Mouse (Mus musculus) embryonic facial prominence, embryonic 13.5 days (tissue): ENCODE data around the gene Olfr76. TPM values are rescaled to one million over a fixed set of nuclear protein-coding genes. Genes with fewer than 3 reads are reported as not detected.
A peak's percentile ranks its signal among the peaks of the same experiment; 100 is the strongest.
"Not testable (repeated sequence)": the region's sequence is repeated elsewhere in the genome, so short reads cannot be mapped to it uniquely, and the experiment has no call there.

Experiments used
- ATAC-seq: fragments of 200-750 bp; cut with Nextera tagmentation; 2 replicates; pipeline ENCODE4 v1.8.0; 2017; ENCODE audit warnings: low read depth; ENCODE audit not compliant: insufficient number of reproducible peaks, insufficient read depth, low FRiP score, low TSS enrichment
- H3K27ac ChIP-seq: fragments of 300-500 bp; sonication (generic); 2 replicates; pipeline ENCODE4 v1.5.1; 2015; ENCODE audit warnings: moderate library complexity, mild to moderate bottlenecking, inconsistent platforms
- H3K27me3 ChIP-seq: fragments of 300-500 bp; sonication (generic); 2 replicates; pipeline ENCODE4 v1.6.1; 2015; ENCODE audit warnings: mild to moderate bottlenecking, inconsistent platforms
- H3K36me3 ChIP-seq: fragments of 300-500 bp; sonication (generic); 2 replicates; pipeline ENCODE4 v1.6.1; 2015; ENCODE audit warnings: mild to moderate bottlenecking, inconsistent platforms
- H3K4me1 ChIP-seq: fragments of 300-500 bp; sonication (generic); 2 replicates; pipeline ENCODE4 v1.6.1; 2015; ENCODE audit warnings: inconsistent platforms
- H3K4me2 ChIP-seq: fragments of 300-500 bp; sonication (generic); 2 replicates; pipeline ENCODE4 v1.6.1; 2015; ENCODE audit warnings: moderate library complexity, mild to moderate bottlenecking, inconsistent platforms
- H3K4me3 ChIP-seq: fragments of 300-500 bp; sonication (generic); 2 replicates; pipeline ENCODE4 v1.5.1; 2015; ENCODE audit warnings: mild to moderate bottlenecking, inconsistent platforms
- H3K9ac ChIP-seq: fragments of 300-500 bp; sonication (generic); 2 replicates; pipeline ENCODE4 v1.6.1; 2015; ENCODE audit warnings: mild to moderate bottlenecking, inconsistent platforms
- H3K9me3 ChIP-seq: fragments of 300-500 bp; sonication (generic); 2 replicates; pipeline ENCODE4 v1.6.1; 2016; ENCODE audit warnings: inconsistent platforms
- WGBS: fragments of 180-500 bp; shearing (Covaris S2); methylation state at CpG from one replicate; pipeline ENCODE4 v1.1.7; 2015; ENCODE audit warnings: mixed read lengths; 5-methylcytosine and 5-hydroxymethylcytosine counted together
- polyA plus RNA-seq: library from polyadenylated mRNA; unstranded; fragments of >200 nt; fragmentation: Nextera tagmentation; extraction: Ambion mirVana; gene quantifications from 2 replicates; pipeline ENCODE4 v1.2.1, GENCODE M21; 2015

Olfr76 gene
- not detected in 2 replicates for polyA plus RNA-seq

GRCm38 (mm10) chr19:12123103-12123502 lies at the start of gene Olfr76:
TSS of gene Olfr76 (minus strand) at chr19:12123203.
- Histone ChIP-seq H3K4me3 (no peak within 1 kb of the TSS), H3K9me3 (no peaks in the 10 kb centered on the region), H3K9ac (no peak within 1 kb of the TSS), H3K4me2 (no peak within 1 kb of the TSS), H3K27me3 (no peaks in the 10 kb centered on the region), H3K36me3 (no peaks in the 10 kb centered on the region), H3K4me1 (no peaks in the 10 kb centered on the region), H3K27ac (no peak within 1 kb of the TSS)
- no peak for ATAC-seq
- 64% methylated on average over 3 of the region's 3 CpGs for WGBS

- 58% methylated on average over 1 of the region's 1 CpGs for WGBS
- H3K27ac ChIP-seq, H3K4me2 ChIP-seq, H3K4me3 ChIP-seq, H3K9me3 ChIP-seq, H3K36me3 ChIP-seq, H3K4me1 ChIP-seq, H3K9ac ChIP-seq, H3K27me3 ChIP-seq, ATAC-seq: not testable (repeated sequence)
Observed at GRCm38 (mm10) chr19:12170062-12170599, 47.1 kb upstream of the Olfr76 start, which contains the start of gene Olfr1555-ps1. TSS of gene Olfr1555-ps1 (minus strand) at chr19:12170112.

- H3K4me2 ChIP-seq, result no peak overlapping the region
- no peak overlapping the region for H3K9ac ChIP-seq
- H3K27me3 ChIP-seq, result no peaks in the 10 kb centered on the region
- WGBS, result 83% methylated on average over 3 of the region's 3 CpGs
- no peak overlapping the region for H3K27ac ChIP-seq
- peaks cover 4% of the 10 kb centered on the region; the same call in 1 of the 2 replicates for H3K4me1 ChIP-seq
- H3K4me3 ChIP-seq, result no peak overlapping the region
- no peaks in the 10 kb centered on the region for H3K36me3 ChIP-seq
- no peaks in the 10 kb centered on the region for H3K9me3 ChIP-seq
- no peak for ATAC-seq
Observed at GRCm38 (mm10) chr19:12145452-12145851, 22.4 kb upstream of the Olfr76 start.

GRCm38 (mm10) chr19:12143356-12143755 lies 20.4 kb upstream of the Olfr76 start:
- Histone ChIP-seq H3K4me1 (peaks cover 4% of the 10 kb centered on the region; the same call in 1 of the 2 replicates), H3K4me2 (peak overlapping the region; percentile 7; the same call in 1 of the 2 replicates), H3K27ac (peak overlapping the region; percentile 74), H3K4me3 (no peak overlapping the region), H3K9ac (no peak overlapping the region), H3K36me3 (no peaks in the 10 kb centered on the region), H3K9me3 (no peaks in the 10 kb centered on the region), H3K27me3 (no peaks in the 10 kb centered on the region)
- WGBS, result 20% methylated on average over 1 of the region's 1 CpGs
- ATAC-seq, result no peak

GRCm38 (mm10) chr19:12134289-12134688 lies 11.3 kb upstream of the Olfr76 start:
- 28% methylated on average over 2 of the region's 2 CpGs for WGBS

GRCm38 (mm10) chr19:12116464-12116863 lies 6.5 kb downstream of the Olfr76 start:
- H3K4me3 ChIP-seq, result no peak overlapping the region
- H3K4me2 ChIP-seq, result no peak overlapping the region
- H3K4me1 ChIP-seq, result no peaks in the 10 kb centered on the region
- no peaks in the 10 kb centered on the region for H3K9me3 ChIP-seq
- ATAC-seq, result no peak
- no peak overlapping the region for H3K9ac ChIP-seq
- 76% methylated on average over 3 of the region's 3 CpGs for WGBS
- no peaks in the 10 kb centered on the region for H3K36me3 ChIP-seq
- no peak overlapping the region for H3K27ac ChIP-seq
- H3K27me3 ChIP-seq, result no peaks in the 10 kb centered on the region

More at GRCm38 (mm10) chr19:12134289-12134688, 11.3 kb upstream of the Olfr76 start:
- no peaks in the 10 kb centered on the region for H3K4me1 ChIP-seq
- ATAC-seq, result no peak
- H3K36me3 ChIP-seq, result no peaks in the 10 kb centered on the region
- no peak overlapping the region for H3K9ac ChIP-seq
- H3K4me3 ChIP-seq, result no peak overlapping the region
- H3K4me2 ChIP-seq, result no peak overlapping the region
- H3K9me3 ChIP-seq, result no peaks in the 10 kb centered on the region
- no peak overlapping the region for H3K27ac ChIP-seq
- H3K27me3 ChIP-seq, result no peaks in the 10 kb centered on the region

GRCm38 (mm10) chr19:12115797-12116196 lies 7.2 kb downstream of the Olfr76 start, which contains the start of gene Olfr1428:
TSS of gene Olfr1428 (minus strand) at chr19:12115897.
- H3K27ac ChIP-seq, result no peak within 1 kb of the TSS
- H3K9ac ChIP-seq, result no peak within 1 kb of the TSS
- no peak within 1 kb of the TSS for H3K4me2 ChIP-seq
- no peaks in the 10 kb centered on the region for H3K9me3 ChIP-seq
- no peaks in the 10 kb centered on the region for H3K27me3 ChIP-seq
- H3K36me3 ChIP-seq, result no peaks in the 10 kb centered on the region
- WGBS, result 83% methylated on average over 1 of the region's 1 CpGs
- no peaks in the 10 kb centered on the region for H3K4me1 ChIP-seq
- no peak for ATAC-seq
- H3K4me3 ChIP-seq, result no peak within 1 kb of the TSS

GRCm38 (mm10) chr19:12113807-12114206 lies 9.2 kb downstream of the Olfr76 start:
- Histone ChIP-seq H3K4me1 (no peaks in the 10 kb centered on the region), H3K9ac (no peak overlapping the region), H3K27me3 (no peaks in the 10 kb centered on the region), H3K4me2 (no peak overlapping the region), H3K4me3 (no peak overlapping the region), H3K27ac (no peak overlapping the region), H3K36me3 (no peaks in the 10 kb centered on the region), H3K9me3 (no peaks in the 10 kb centered on the region)
- no peak for ATAC-seq
- 64% methylated on average over 1 of the region's 1 CpGs for WGBS

- Histone ChIP-seq H3K27me3 (no peaks in the 10 kb centered on the region), H3K36me3 (no peaks in the 10 kb centered on the region), H3K9ac (no peak overlapping the region), H3K4me1 (no peaks in the 10 kb centered on the region), H3K4me3 (no peak overlapping the region), H3K27ac (no peak overlapping the region), H3K9me3 (no peaks in the 10 kb centered on the region), H3K4me2 (no peak overlapping the region)
- WGBS, result 71% methylated on average over 1 of the region's 1 CpGs
- ATAC-seq, result no peak
Observed at GRCm38 (mm10) chr19:12104541-12104940, 18.5 kb downstream of the Olfr76 start.

GRCm38 (mm10) chr19:12103234-12103633 lies 19.8 kb downstream of the Olfr76 start, which contains the start of gene Olfr1427:
TSS of gene Olfr1427 (minus strand) at chr19:12103334.
- Histone ChIP-seq H3K4me2 (no peak within 1 kb of the TSS), H3K36me3 (no peaks in the 10 kb centered on the region), H3K4me3 (no peak within 1 kb of the TSS), H3K4me1 (no peaks in the 10 kb centered on the region), H3K9me3 (no peaks in the 10 kb centered on the region), H3K27me3 (no peaks in the 10 kb centered on the region), H3K9ac (no peak within 1 kb of the TSS), H3K27ac (no peak within 1 kb of the TSS)
- no peak for ATAC-seq
- 94% methylated on average over 2 of the region's 2 CpGs for WGBS

- H3K27ac ChIP-seq, result no peak within 1 kb of the TSS
- no peak within 1 kb of the TSS for H3K9ac ChIP-seq
- no peak within 1 kb of the TSS for H3K4me2 ChIP-seq
- no peaks in the 10 kb centered on the region for H3K9me3 ChIP-seq
- ATAC-seq, result no peak
- H3K27me3 ChIP-seq, result no peaks in the 10 kb centered on the region
- no peaks in the 10 kb centered on the region for H3K4me1 ChIP-seq
- H3K4me3 ChIP-seq, result no peak within 1 kb of the TSS
- no peaks in the 10 kb centered on the region for H3K36me3 ChIP-seq
- 79% methylated on average over 1 of the region's 1 CpGs for WGBS
Observed at GRCm38 (mm10) chr19:12091913-12092312, 31.1 kb downstream of the Olfr76 start, which contains the start of gene Olfr1426. TSS of gene Olfr1426 (minus strand) at chr19:12092013.

GRCm38 (mm10) chr19:12077631-12078030 lies 45.4 kb downstream of the Olfr76 start, which contains the start of gene Olfr1425:
TSS of gene Olfr1425 (minus strand) at chr19:12077731.
- not testable (repeated sequence) for H3K4me1 ChIP-seq, H3K9ac ChIP-seq, H3K4me3 ChIP-seq, H3K27ac ChIP-seq, ATAC-seq, H3K36me3 ChIP-seq, H3K4me2 ChIP-seq, H3K9me3 ChIP-seq, H3K27me3 ChIP-seq
- WGBS, result 76% methylated on average over 4 of the region's 4 CpGs
